Mouse (Mus musculus): ENCODE measurements around the gene Usp33. TPM values are rescaled to one million over a fixed set of nuclear protein-coding genes. Genes with fewer than 3 reads are reported as not detected.

Gene Usp33
- total and polyA plus RNA-seq, 3 experiments, result 38.3 to 54.7 (median 48.9) TPM

DNA sequence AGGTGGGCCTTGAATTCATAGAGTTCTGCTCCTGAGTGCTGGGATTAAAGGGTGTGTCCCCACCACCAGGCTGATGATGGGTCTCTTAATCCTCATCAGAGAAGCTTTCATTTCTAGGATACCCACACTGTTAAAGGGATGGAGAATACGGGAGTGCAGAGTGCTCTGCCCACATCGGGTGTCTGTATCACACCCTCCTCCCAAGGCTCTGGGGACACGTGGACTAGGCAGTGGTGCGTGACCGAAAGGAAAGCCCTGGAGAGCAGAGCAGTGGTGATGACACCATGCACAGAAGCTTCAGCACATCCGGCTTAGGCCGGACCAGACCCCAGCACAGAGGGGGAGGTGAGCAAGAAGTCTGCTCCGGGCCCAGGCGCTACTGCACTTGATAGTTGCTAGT, 10.5 kb downstream of the Usp33 start:
- dilution Hi-C loops (cut with MboI; ENCODE audit: extremely low pct_ligation_motif_present, extremely low pct_unique_long_range_greater_than_20kb, low sequenced_read_pairs), result no loop called here
- TF ChIP-seq CHD1 (IDR thresholded peaks at IDR 0.05; ENCODE audit: low read depth, low read length) (no peak), USF1 (IDR thresholded peaks at IDR 0.05; ENCODE audit: low read depth, low read length) (peak; percentile 69), POLR2AphosphoS2 (IDR thresholded peaks at IDR 0.05; ENCODE audit: low read depth, low read length) (no peak), MXI1 (IDR thresholded peaks at IDR 0.05; ENCODE audit: low read depth, low read length) (peak; percentile 96), HCFC1 (IDR thresholded peaks at IDR 0.05; ENCODE audit: low read depth, low read length) (peak; percentile 40), CHD2 (IDR thresholded peaks at IDR 0.05; ENCODE audit: low read length) (peak; percentile 74; the same call in 1 of the 2 replicates), KAT2A (IDR thresholded peaks at IDR 0.05; ENCODE audit: insufficient replicate concordance, low read length) (0 out of 2 replicates have a peak, but pooled peaks have one; percentile 26), ZMIZ1 (IDR thresholded peaks at IDR 0.05; ENCODE audit: low read depth, low read length) (peak; percentile 79), ZKSCAN1 (IDR thresholded peaks at IDR 0.05; ENCODE audit: borderline replicate concordance, low read depth, low read length) (no peak), NELFE (IDR thresholded peaks at IDR 0.05; ENCODE audit: low read depth, low read length) (0 out of 2 replicates have a peak, but pooled peaks have one; percentile 39), MAX (IDR thresholded peaks at IDR 0.05; ENCODE audit: low read length) (peak; percentile 97), JUN (IDR thresholded peaks at IDR 0.05; ENCODE audit: insufficient read depth, low read depth, low read length) (no peak), MYC (IDR thresholded peaks at IDR 0.05; ENCODE audit: low read depth, low read length) (peak; percentile 97), MEF2A (IDR thresholded peaks at IDR 0.05; ENCODE audit: borderline replicate concordance, low read depth, low read length) (peak; percentile 76), UBTF (IDR thresholded peaks at IDR 0.05; ENCODE audit: low read depth, low read length) (no peak), SMC3 (IDR thresholded peaks at IDR 0.05; ENCODE audit: low read depth, low read length) (no peak), ETS1 (conservative IDR thresholded peaks at IDR 0.05; ENCODE audit: low read depth, low read length) (peak; percentile 88), GABPA (IDR thresholded peaks at IDR 0.05; ENCODE audit: insufficient replicate concordance, low read depth, low read length) (no peak), E2F4 (IDR thresholded peaks at IDR 0.05; ENCODE audit: insufficient replicate concordance, low read depth, low read length) (0 out of 2 replicates have a peak, but pooled peaks have one; percentile 35), CTCF (conservative IDR thresholded peaks at IDR 0.05 in 1 of 2, IDR thresholded peaks at IDR 0.05 in 1 of 2; ENCODE audit: low read depth in 2 of 2, low read length in 2 of 2) (no peak), IRF4 (IDR thresholded peaks at IDR 0.05; ENCODE audit: low read depth, low read length) (peak; percentile 55), POLR2A (IDR thresholded peaks at IDR 0.05; ENCODE audit: low read depth, low read length) (peak; percentile 51), TBP (conservative IDR thresholded peaks at IDR 0.05; ENCODE audit: low read depth, low read length) (no peak), ZC3H11A (IDR thresholded peaks at IDR 0.05; ENCODE audit: low read depth, low read length) (no peak), RAD21 (IDR thresholded peaks at IDR 0.05; ENCODE audit: low read depth, low read length) (no peak; the same call in 1 of the 2 replicates), PAX5 (IDR thresholded peaks at IDR 0.05; ENCODE audit: low read length) (no peak), SIN3A (IDR thresholded peaks at IDR 0.05; ENCODE audit: low read length) (peak; percentile 83), JUND (conservative IDR thresholded peaks at IDR 0.05; ENCODE audit: low read depth, low read length) (peak; percentile 23), MAFK (IDR thresholded peaks at IDR 0.05; ENCODE audit: insufficient replicate concordance, low read length) (0 out of 2 replicates have a peak, but pooled peaks have one; percentile 16), NRF1 (IDR thresholded peaks at IDR 0.05; ENCODE audit: low read depth, low read length) (peak; percentile 39), ELF1 (IDR thresholded peaks at IDR 0.05; ENCODE audit: low read depth, low read length) (peak; percentile 72), ZNF384 (IDR thresholded peaks at IDR 0.05; ENCODE audit: low read depth, low read length) (no peak), BHLHE40 (IDR thresholded peaks at IDR 0.05; ENCODE audit: low read depth, low read length) (peak; percentile 94), TCF12 (IDR thresholded peaks at IDR 0.05; ENCODE audit: low read depth, low read length) (peak; percentile 63; the same call in 1 of the 2 replicates), RCOR1 (conservative IDR thresholded peaks at IDR 0.05; ENCODE audit: low read depth, low read length) (0 out of 2 replicates have a peak, but pooled peaks have one; percentile 59), MAZ (IDR thresholded peaks at IDR 0.05; ENCODE audit: low read depth, low read length) (0 out of 2 replicates have a peak, but pooled peaks have one; percentile 68), USF2 (conservative IDR thresholded peaks at IDR 0.05; ENCODE audit: low read depth, low read length) (peak; percentile 32; the same call in 1 of the 2 replicates), EP300 (IDR thresholded peaks at IDR 0.05; ENCODE audit: low read length) (peak; percentile 70)

More for the DNA sequence above, 10.5 kb downstream of the Usp33 start:
- no peak overlapping the region for H3K27ac ChIP-seq (ENCODE audit: insufficient read depth, low read depth)
- H3K9ac ChIP-seq (ENCODE audit: insufficient read depth, low read depth), result peak overlapping the region; percentile 61
- peaks cover 30 to 51% of the 10 kb centered on the region in 2 experiments for H3K36me3 ChIP-seq (replicated peaks in 1 of 2; ENCODE audit: control insufficient read depth in 1 of 2, insufficient read depth in 1 of 2, low read length in 1 of 2)
- H3K27me3 ChIP-seq (replicated peaks), result no peaks in the 10 kb centered on the region
- peak overlapping the region; percentile 59 for H3K4me2 ChIP-seq (ENCODE audit: insufficient read depth, low read depth, poor library complexity, severe bottlenecking)
- DNase-seq (ENCODE audit: extremely low read depth), result peak; percentile 92
- H3K79me2 ChIP-seq (replicated peaks; ENCODE audit: control insufficient read depth, extremely low read depth, insufficient read depth, poor library complexity, severe bottlenecking), result peaks cover 12% of the 10 kb centered on the region
- H3K4me3 ChIP-seq (replicated peaks in 1 of 3; ENCODE audit: low read depth in 2 of 3, low read length in 2 of 3, poor library complexity in 1 of 3), result no peak overlapping the region
- H3K9me3 ChIP-seq (replicated peaks; ENCODE audit: low read length), result no peaks in the 10 kb centered on the region
- in situ Hi-C loops (cut with MboI; ENCODE audit: low pct_ligation_motif_present, low pct_unique_long_range_greater_than_20kb, low sequenced_read_pairs), result no loop called here
- peaks cover 16 to 44% of the 10 kb centered on the region in 2 experiments for H3K4me1 ChIP-seq (ENCODE audit: control insufficient read depth in 1 of 2, insufficient read depth in 2 of 2)

All from CH12.LX (cell line).